Mouse (Mus musculus) ovary, postnatal 36 days (tissue): Measurements from ENCODE around the gene She.

Experiments used
- DNase-seq: peaks from one replicate; pipeline ENCODE4 v3.0.0; 2022; ENCODE audit warnings: low spot score, mixed read lengths

She gene

DNA sequence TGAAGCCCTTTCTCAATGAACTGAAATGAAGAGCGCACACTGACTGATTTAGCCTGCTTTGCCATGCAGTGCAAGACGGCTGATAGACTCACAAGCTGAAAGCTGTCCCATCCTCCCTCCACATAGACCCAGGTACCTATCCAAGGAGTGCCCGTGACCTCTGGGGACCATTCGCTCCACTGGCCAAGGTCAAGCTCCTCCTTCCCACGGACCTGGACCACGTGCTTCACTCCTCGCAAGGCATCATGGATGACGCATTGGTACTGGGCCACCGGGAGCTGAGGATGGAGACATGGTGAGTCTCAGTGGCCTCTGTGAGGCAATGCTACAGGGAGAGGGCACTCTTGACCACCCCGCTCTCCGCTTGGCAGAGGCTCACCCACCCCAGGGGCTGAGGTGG lies 54.6 kb downstream of the She start:
- no peak for DNase-seq

- no peak for DNase-seq
Measured at GRCm38 (mm10) chr3:89887582-89888230, 56.5 kb downstream of the She start.

- no peak for DNase-seq
Measured at GRCm38 (mm10) chr3:89889841-89890430, 58.8 kb downstream of the She start.

- no peak for DNase-seq
Measured at GRCm38 (mm10) chr3:89891696-89892095, 60.5 kb downstream of the She start.

DNA sequence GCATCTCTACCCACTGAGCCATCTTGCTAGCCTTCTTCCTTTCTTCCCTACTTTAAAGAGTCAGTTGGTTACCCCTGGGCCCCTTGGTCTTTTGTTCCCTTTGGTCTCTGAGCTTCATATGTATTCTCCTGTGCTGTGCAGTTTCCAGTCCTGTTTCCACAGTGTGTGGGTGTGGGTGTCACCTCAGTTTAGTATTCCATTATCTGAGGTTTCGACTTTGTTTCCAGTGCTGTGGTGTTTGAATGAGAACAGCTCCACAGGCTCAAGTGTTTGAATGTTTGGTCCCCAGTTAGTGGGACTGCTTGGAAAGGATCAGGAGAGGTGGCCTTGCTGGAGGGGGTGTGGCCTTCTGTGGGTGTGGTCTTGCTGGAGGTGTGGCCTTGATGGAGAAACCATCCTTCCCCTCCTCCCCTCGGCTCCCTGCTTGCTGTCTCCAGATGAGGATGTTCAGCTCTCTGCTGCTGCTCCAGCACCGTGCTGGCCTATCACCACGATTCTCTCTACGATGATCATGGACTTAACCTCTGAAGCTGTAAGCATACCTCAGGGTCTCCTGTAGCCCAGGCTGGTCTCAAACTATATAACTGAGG lies 61.4 kb downstream of the She start:
- no peak for DNase-seq

GRCm38 (mm10) chr3:89896571-89896970 lies 65.4 kb downstream of the She start:
- no peak for DNase-seq

DNA sequence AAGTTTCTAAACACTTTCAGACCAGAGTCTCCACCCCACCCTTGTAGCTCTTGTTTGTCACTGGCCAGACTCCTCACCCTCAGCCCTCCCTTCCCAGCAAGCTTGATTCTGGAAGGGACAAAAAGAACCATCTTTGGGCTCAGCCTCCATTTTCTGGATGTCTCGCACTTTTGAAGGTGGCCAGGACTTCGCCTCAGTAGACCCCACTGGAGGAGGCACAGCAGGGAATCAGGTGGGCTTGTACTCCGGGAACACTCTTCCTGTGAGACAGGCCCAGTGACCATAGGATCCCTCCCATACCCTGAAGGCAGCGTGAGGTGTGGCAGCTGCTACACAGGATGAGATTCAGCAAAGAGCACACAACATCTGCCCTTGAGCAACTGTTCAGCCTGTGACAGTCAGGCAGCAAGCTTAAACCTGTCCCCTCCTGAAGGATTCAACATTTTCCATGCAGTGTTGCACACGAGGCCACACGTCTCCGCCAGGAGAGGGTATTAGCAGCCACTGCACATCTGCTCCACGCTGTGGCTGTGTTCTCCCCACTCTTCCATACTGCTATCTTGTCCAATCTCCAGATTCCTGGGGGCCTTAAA lies 66.1 kb downstream of the She start:
- DNase-seq: no peak

- DNase-seq: no peak
Measured at GRCm38 (mm10) chr3:89898011-89898410, 66.8 kb downstream of the She start.

DNA sequence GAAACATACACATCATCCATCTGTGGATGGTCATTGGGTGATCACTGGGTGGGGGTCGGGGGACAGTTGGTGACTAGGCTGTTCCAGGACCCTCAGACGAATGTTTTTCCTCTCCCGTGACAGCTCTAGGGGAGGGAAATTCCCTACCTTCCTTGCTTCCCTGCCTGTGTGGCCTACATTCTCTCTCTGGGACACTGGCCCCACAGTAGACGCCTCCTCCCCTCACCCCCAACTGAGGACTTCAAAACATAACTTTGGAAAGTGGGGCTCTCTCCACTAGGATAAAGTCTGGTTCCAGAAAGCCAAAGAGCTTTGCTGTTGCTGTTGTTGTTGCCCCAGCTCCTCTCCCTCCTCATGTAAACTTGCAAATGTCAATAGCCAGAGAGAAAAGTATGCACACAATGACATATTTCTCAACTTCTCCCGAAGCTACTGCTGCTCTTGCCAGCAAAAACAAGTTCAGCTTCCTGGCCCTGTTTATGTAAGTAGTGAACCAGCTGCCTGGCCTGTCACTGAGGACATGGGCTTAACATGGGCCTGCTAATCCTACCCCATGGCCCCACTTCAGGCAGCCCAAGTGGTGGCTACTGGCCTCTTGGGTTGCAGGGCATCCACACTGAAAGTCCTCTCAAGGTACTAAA lies 67.8 kb downstream of the She start:
- DNase-seq: no peak

DNA sequence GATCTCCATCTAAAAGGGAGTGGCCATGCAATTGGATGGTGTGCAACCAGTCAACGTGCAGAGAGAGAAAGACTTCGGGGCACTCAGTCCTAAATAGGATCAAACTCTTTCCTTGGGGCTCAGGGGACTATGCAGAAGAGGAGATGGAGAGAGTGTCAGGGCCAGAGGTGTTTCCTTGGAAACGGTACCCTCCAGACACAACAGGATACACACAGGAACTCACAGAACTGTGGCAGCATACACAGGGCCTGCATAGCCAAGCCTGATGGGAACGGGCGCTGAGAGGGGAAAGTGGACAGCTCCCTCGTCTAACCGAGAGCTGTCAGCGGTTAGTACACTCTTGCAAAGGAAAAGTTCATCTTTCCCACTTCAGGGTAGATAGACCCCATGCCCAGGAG lies 68.3 kb downstream of the She start:
- no peak for DNase-seq

- DNase-seq: no peak
Measured at GRCm38 (mm10) chr3:89907846-89908245, 76.7 kb downstream of the She start.
